Mouse (Mus musculus): ENCODE data around the gene Cdh23.

The Cdh23 gene

DNA sequence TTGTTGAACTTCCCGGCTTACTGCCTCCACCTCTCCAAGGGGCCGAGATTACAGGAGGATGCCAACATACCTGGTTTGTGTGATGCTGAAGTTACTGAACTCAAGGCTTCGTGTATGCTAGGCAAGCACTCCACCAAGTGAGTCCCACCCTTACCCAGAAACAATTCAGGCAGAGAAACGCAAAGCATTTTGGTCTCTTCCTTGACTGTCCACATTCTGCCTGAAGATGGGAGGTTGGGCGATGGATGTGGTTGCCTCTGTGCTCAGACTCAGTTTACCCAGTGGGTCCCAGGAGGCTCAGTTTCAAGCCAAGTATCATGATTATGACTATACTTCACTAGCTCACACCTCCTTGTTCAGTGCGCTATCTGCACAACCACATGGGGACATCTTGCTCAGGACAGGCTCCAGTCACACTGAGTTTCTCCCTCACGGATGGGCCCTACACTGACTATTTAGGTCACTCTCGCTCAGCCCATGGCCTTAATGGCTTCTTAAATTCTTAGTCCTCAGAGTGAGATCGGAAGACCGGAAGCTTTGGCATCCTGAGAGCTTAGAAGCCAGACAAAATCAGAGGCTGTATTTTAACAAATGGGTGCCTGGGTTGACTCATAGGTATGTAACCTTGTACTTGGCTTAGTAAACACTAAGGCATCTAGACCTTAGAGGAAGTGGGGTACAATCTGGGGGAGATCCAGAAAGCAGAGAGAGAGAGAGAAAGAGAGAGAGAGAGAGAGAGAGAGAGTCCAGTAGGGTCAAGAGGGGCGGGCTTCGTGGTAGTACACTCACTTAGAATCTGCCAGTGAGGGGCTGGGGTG is 118.2 kb downstream of the Cdh23 start:
- DNase-seq (ENCODE audit: low spot score in 2 of 2), result no peak

GRCm38 (mm10) chr10:60577125-60577919 is 119.0 kb downstream of the Cdh23 start:
- DNase-seq (ENCODE audit: low spot score in 2 of 2), result no peak

- no peak for DNase-seq (ENCODE audit: low spot score in 2 of 2)
Observed at GRCm38 (mm10) chr10:60574851-60575250, 121.4 kb downstream of the Cdh23 start.

DNA sequence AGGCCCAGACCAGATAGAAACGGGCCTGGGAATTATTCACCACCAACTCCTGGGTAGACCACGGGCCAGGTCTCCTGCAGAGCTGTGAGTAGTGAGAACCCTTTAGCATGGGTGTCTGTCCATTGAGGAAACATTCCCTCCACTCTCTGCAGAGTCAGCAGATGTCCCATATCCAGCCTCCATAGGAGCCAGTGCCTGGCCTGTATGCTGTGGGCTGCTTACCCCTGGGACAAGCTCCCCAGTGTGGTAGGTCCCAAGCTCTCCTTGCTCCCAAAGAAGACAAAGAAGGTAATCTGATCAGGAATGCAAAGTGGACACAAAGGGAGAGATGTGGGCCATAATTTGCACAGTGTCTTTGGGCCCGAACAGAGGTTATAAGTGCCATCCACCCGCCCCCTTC is 124.8 kb downstream of the Cdh23 start:
- no peak for DNase-seq (ENCODE audit: low spot score in 2 of 2)

GRCm38 (mm10) chr10:60566369-60567037 is 129.8 kb downstream of the Cdh23 start:
- peak in 1 of 2 experiments; percentile 6 for DNase-seq (ENCODE audit: low spot score in 2 of 2)

DNA sequence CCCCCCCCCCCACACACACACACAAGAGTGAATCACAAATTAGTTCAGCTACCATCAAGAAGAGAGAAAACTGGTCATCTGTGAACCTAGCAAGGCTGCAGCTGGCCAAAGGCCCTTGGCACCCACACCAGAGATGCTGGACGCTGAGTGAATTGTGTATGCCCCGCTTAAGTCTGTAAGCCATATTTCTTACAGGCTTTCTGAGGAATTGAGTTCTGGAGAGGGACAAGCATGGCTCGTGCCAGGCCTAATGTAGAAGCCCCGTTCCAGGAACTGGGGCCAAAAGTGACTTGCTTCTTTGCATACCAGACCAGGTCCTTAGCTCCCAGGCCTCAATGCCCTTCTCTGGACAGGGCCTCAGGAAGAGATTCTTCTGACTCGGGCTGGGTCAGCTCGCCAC is 132.2 kb downstream of the Cdh23 start:
- no peak for DNase-seq (ENCODE audit: low spot score in 2 of 2)

- DNase-seq (ENCODE audit: low spot score in 2 of 2), result no peak
Observed at GRCm38 (mm10) chr10:60562946-60563345, 133.3 kb downstream of the Cdh23 start.

GRCm38 (mm10) chr10:60558491-60558927 is 137.8 kb downstream of the Cdh23 start:
- no peak for DNase-seq (ENCODE audit: low spot score in 2 of 2)

DNA sequence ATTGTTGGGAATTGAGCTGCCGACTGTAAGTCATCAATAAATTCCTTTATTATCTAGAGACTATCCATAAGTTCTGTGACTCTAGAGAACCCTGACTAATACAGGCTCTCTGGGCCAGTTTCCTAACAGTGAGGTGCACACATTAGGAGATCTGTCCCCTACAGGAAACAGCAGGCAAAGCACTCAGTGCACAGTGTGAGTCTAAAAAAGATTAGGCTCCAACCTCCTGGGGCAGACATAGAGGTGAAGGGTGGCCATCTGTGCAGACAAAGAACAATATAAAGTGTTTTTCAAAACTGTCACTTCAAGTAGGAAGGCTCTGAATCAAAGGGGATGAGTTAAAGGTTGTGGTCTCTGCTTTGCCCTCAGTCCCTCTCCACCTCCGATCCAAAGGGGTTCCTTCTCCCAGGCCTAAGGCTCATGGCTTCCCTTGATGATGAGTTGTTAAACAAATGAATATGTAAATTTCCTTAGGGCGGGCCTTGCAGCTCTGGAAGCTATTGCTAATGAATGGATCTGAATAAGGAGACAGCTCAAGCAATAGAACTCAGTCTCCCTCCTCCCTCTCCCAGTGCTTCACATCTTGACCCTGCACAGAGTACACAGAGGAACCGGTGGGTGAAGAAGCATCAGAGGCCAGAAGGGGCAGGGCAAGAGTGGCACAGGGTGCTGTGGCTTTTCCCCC is 143.2 kb downstream of the Cdh23 start:
- DNase-seq (ENCODE audit: low spot score in 2 of 2), result no peak

GRCm38 (mm10) chr10:60539164-60539914 is 157.0 kb downstream of the Cdh23 start:
- no peak for DNase-seq (ENCODE audit: low spot score in 2 of 2)

DNA sequence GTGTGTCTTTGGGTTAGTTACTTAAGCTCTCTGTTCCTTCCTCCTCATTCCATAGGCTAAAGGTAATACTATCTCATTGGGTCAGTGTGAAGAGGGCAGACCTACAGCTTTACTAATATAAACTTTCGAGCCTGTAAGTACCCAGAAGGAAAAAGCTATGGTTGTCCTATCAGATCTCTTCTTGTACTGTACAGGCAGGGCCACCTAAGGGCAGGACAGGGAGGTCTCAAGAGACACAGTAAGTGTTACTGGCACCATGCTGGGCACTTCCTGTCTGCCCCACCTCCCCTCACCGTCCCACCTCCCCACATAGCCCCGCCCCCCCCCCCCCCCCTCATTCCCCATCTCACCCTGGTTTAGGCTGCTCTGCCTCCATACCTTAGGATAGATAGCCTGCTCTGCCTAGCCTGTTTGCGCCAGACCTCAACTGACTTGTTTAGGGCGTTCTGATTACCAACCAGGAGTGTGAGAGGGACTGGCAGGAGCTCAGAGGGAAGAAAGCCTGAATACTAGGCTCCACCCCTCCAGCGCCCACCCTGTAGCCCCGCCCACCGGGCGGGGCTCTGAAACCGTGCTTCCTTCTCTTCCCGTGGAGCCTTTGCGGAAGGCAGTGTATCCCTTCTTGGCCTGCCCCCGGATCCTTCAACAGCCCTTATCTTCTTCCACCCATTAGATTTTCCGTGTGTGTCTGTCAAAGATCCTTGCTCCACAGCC is 160.0 kb downstream of the Cdh23 start:
- no peak for DNase-seq (ENCODE audit: low spot score in 2 of 2)

DNA sequence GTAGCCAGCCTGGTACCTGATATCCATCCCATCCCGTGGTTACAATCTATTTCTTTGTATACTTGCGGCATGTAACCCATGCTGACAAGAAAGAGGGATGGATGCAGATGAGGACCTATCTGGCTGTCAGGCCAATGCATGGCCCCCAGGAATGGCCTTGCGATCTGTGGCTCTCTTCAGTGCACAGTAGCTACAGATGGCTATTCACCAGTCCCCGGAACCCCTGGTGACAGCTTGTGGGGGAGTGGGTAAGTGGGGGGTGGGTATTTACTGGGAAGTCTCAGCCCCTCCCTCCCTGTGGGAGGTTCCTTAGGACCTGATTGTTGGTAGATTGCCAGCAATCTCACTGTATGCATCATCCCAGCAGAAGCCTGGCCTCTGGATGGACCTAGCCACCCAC is 163.8 kb downstream of the Cdh23 start:
- no peak for DNase-seq (ENCODE audit: low spot score in 2 of 2)

GRCm38 (mm10) chr10:60531349-60531748 is 164.9 kb downstream of the Cdh23 start:
- peak; percentile 22 to 39 for DNase-seq (ENCODE audit: low spot score in 2 of 2)

DNA sequence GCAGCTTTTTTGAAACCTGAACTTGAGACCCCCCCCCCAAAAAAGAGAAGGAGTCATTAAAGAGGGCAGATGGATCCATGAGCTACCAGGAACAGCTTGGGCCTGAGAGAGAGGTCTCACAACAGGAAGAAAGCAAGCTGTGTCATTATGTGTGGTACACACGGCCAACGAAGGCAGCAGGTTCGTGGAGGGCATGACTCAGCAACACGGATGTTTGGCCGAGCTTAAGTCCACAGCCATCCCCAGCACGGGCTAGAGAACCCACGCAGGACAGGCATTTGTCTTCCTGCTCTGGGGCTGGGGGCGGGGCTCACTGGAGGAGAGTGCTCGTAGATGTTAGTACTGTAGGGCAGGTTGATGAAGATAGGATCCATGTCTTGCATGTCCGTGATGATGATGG is 165.7 kb downstream of the Cdh23 start:
- no peak for DNase-seq (ENCODE audit: low spot score in 2 of 2)

- no peak for DNase-seq (ENCODE audit: low spot score in 2 of 2)
Observed at GRCm38 (mm10) chr10:60527949-60528348, 168.3 kb downstream of the Cdh23 start.

DNA sequence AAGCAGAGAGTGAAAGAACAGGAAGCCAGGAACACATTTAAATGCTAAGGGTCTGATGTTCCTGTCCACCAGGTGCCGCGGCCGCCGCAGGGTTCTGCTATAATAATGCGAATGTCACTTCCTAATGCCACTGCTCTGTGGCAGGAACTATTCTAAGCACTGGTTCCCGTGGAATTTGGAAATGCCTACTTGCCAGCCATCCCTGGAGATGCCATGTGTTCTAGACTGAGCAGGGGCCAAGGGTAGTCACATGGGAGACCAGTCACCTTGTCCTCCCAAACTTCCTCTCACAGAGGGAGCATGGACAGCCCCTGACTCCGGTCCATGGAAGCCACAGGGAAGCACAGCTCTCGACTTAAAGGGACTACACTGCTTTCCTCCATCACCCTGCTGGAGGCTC is 171.2 kb downstream of the Cdh23 start:
- no peak for DNase-seq (ENCODE audit: low spot score in 2 of 2)

- no peak for DNase-seq (ENCODE audit: low spot score in 2 of 2)
Observed at GRCm38 (mm10) chr10:60516286-60516685, 180.0 kb downstream of the Cdh23 start.

GRCm38 (mm10) chr10:60498538-60498937 is 197.8 kb downstream of the Cdh23 start:
- no peak for DNase-seq (ENCODE audit: low spot score in 2 of 2)

DNA sequence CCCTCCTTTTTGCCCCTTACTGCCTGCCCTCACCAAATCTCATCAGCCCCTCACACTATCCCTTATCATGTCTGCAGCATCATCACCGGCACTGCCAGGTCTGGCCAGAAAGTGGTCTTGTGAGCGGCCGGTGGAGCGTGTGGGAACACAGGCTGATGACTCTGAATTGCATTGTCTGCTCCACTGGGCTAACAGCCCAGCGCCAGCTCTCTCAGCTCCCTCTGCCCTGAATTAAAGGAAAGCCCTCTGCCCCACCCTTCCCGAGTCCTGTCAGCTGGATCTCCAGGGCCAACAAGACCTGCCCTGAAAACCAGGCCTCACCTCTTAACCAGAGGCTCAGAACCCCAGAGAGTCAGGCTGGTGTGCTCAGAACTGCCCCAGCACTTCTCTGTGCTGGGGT is 201.2 kb downstream of the Cdh23 start:
- DNase-seq (ENCODE audit: low spot score in 2 of 2), result no peak

- DNase-seq (ENCODE audit: low spot score in 2 of 2), result no peak
Observed at GRCm38 (mm10) chr10:60491538-60491937, 204.8 kb downstream of the Cdh23 start.

Measured in right cerebral cortex, adult 2 months (tissue).